Mouse (Mus musculus): ENCODE measurements at regions not wholly inside any gene's neighbourhood (a gene's known extent, or its start where the extent isn't known, plus 50 kb on each side); places are given as distances from the start of the nearest gene placed in this dataset.

- H3K9ac ChIP-seq (ENCODE audit: control insufficient read depth, low read depth, low read length, poor library complexity, severe bottlenecking): no peak overlapping the region
Observed at GRCm38 (mm10) chr15:56764957-56765482, 712.4 kb downstream of the Slc22a22 start.

GRCm38 (mm10) chr15:56764019-56764418 lies 713.4 kb downstream of the Slc22a22 start:
- no peak for DNase-seq (ENCODE audit: low read depth, low spot score)
- Histone ChIP-seq H3K9ac (ENCODE audit: control insufficient read depth, low read depth, low read length, poor library complexity, severe bottlenecking) (no peak overlapping the region), H3K79me2 (ENCODE audit: control insufficient read depth, insufficient read depth, low read length, poor library complexity) (no peaks in the 10 kb centered on the region), H3K9me3 (replicated peaks; ENCODE audit: insufficient read depth, low read length) (no peaks in the 10 kb centered on the region), H3K36me3 (ENCODE audit: control insufficient read depth in 1 of 2, insufficient read depth in 2 of 2, low read length in 2 of 2) (no peaks in the 10 kb centered on the region), H3K27me3 (ENCODE audit: control insufficient read depth in 1 of 2, insufficient read depth in 2 of 2, low read length in 2 of 2) (no peaks in the 10 kb centered on the region), H3K4me1 (ENCODE audit: control insufficient read depth in 1 of 2, insufficient read depth in 2 of 2, low read length in 2 of 2) (no peaks in the 10 kb centered on the region), H3K27ac (ENCODE audit: control insufficient read depth, low read depth, low read length) (no peak overlapping the region), H3K4me3 (ENCODE audit: control insufficient read depth in 1 of 2, insufficient read depth in 1 of 2, low read depth in 2 of 2, low read length in 2 of 2) (no peak overlapping the region)
- TF ChIP-seq HCFC1 (IDR thresholded peaks at IDR 0.05; ENCODE audit: low read depth, low read length) (no peak), ETS1 (IDR thresholded peaks at IDR 0.05; ENCODE audit: low read depth, low read length) (no peak), JUND (IDR thresholded peaks at IDR 0.05; ENCODE audit: low read depth, low read length) (no peak), SMC3 (IDR thresholded peaks at IDR 0.05; ENCODE audit: low read depth, low read length) (no peak)

More at GRCm38 (mm10) chr15:56764957-56765482, 712.4 kb downstream of the Slc22a22 start:
- Histone ChIP-seq H3K79me2 (ENCODE audit: control insufficient read depth, insufficient read depth, low read length, poor library complexity) (no peaks in the 10 kb centered on the region), H3K27me3 (ENCODE audit: control insufficient read depth in 1 of 2, insufficient read depth in 2 of 2, low read length in 2 of 2) (no peaks in the 10 kb centered on the region), H3K4me3 (ENCODE audit: control insufficient read depth in 1 of 2, insufficient read depth in 1 of 2, low read depth in 2 of 2, low read length in 2 of 2) (no peak overlapping the region), H3K36me3 (ENCODE audit: control insufficient read depth in 1 of 2, insufficient read depth in 2 of 2, low read length in 2 of 2) (no peaks in the 10 kb centered on the region), H3K9me3 (replicated peaks; ENCODE audit: insufficient read depth, low read length) (no peaks in the 10 kb centered on the region), H3K27ac (ENCODE audit: control insufficient read depth, low read depth, low read length) (no peak overlapping the region), H3K4me1 (ENCODE audit: control insufficient read depth in 1 of 2, insufficient read depth in 2 of 2, low read length in 2 of 2) (no peaks in the 10 kb centered on the region)
- no peak for DNase-seq (ENCODE audit: low read depth, low spot score)
- TF ChIP-seq TBP (IDR thresholded peaks at IDR 0.05; ENCODE audit: low read depth, low read length) (no peak), TAL1 (IDR thresholded peaks at IDR 0.05; ENCODE audit: low read length) (no peak), NRF1 (IDR thresholded peaks at IDR 0.05; ENCODE audit: insufficient read depth, low read depth, low read length, poor library complexity, severe bottlenecking) (no peak), MAFK (IDR thresholded peaks at IDR 0.05; ENCODE audit: borderline replicate concordance, low read depth, low read length) (no peak), KAT2A (conservative IDR thresholded peaks at IDR 0.05; ENCODE audit: low read depth, low read length) (no peak), GABPA (IDR thresholded peaks at IDR 0.05; ENCODE audit: low read depth, low read length) (no peak), MAX (IDR thresholded peaks at IDR 0.05; ENCODE audit: low read length) (no peak), MYC (IDR thresholded peaks at IDR 0.05; ENCODE audit: low read depth, low read length) (no peak), CHD2 (IDR thresholded peaks at IDR 0.05; ENCODE audit: low read length) (no peak), SIN3A (IDR thresholded peaks at IDR 0.05; ENCODE audit: low read length) (no peak), ELF1 (IDR thresholded peaks at IDR 0.05; ENCODE audit: low read depth, low read length) (no peak), BHLHE40 (IDR thresholded peaks at IDR 0.05; ENCODE audit: borderline replicate concordance, low read depth, low read length) (no peak), ZKSCAN1 (IDR thresholded peaks at IDR 0.05; ENCODE audit: low read depth, low read length) (no peak), USF1 (IDR thresholded peaks at IDR 0.05; ENCODE audit: low read depth, low read length) (no peak), GATA1 (IDR thresholded peaks at IDR 0.05; ENCODE audit: low read depth, low read length) (no peak), MXI1 (IDR thresholded peaks at IDR 0.05; ENCODE audit: low read depth, low read length) (no peak), UBTF (IDR thresholded peaks at IDR 0.05; ENCODE audit: borderline replicate concordance, insufficient read depth, low read depth, low read length) (no peak)
